8 mouse cellular contexts compared by ENCODE assay signal in genomic region chr2:120049632-120050274, GRCm38 (mm10). TPM values are rescaled to one million over a fixed set of nuclear protein-coding genes. Genes with fewer than 3 reads are reported as not detected.
DNase-seq lines count a peak whose midpoint lies in the region; ATAC-seq lines count a peak whose summit lies in the region.

No protein-coding gene starts in this region.

- peak; percentile 34 to 68 for DNase-seq in heart, adult 18-20 months
- no peak for DNase-seq in heart, adult 11 months
- DNase-seq in urinary bladder, adult 18-20 months (ENCODE audit: low spot score in 2 of 2) = peak; percentile 19 to 58
- DNase-seq in urinary bladder, postnatal 4 days (ENCODE audit: low spot score in 2 of 2) = no peak
- DNase-seq in embryonic facial prominence, embryonic 14.5 days (ENCODE audit: low spot score) = peak; percentile 32
- peak; percentile 77 for DNase-seq in kidney, postnatal 10 days

- 57% methylated on average over 10 of the region's 10 CpGs for WGBS in embryonic facial prominence, embryonic 14.5 days

- H3K9ac ChIP-seq in embryonic facial prominence, embryonic 14.5 days (ENCODE audit: low read depth, low read length) = no peak overlapping the region

- no peaks in the 10 kb centered on the region for H3K27me3 ChIP-seq in embryonic facial prominence, embryonic 14.5 days (replicated peaks; ENCODE audit: control insufficient read depth, insufficient read depth, low read length)

- H3K4me3 ChIP-seq in embryonic facial prominence, embryonic 14.5 days (ENCODE audit: low read depth, low read length) = no peak overlapping the region

- H3K27ac ChIP-seq in embryonic facial prominence, embryonic 14.5 days (replicated peaks; ENCODE audit: low read depth, low read length) = no peak overlapping the region

- peak; percentile 80 for ATAC-seq in embryonic facial prominence, embryonic 14.5 days (ENCODE audit: low read depth)
- 0 out of 2 replicates have a peak, but pooled peaks have one; percentile 20 for ATAC-seq in monocyte, adult 5-6 weeks (replicated peaks; ENCODE audit: insufficient number of reproducible peaks, low FRiP score, low TSS enrichment, poor library complexity, severe bottlenecking)
- no peak for ATAC-seq in erythroid progenitor cell, adult 5-6 weeks (replicated peaks; ENCODE audit: low FRiP score, poor library complexity, severe bottlenecking)

- no peaks in the 10 kb centered on the region for H3K36me3 ChIP-seq in embryonic facial prominence, embryonic 14.5 days (ENCODE audit: control insufficient read depth, insufficient read depth, low read length)

- peaks cover 2% of the 10 kb centered on the region; the same call in 1 of the 2 replicates for H3K4me1 ChIP-seq in embryonic facial prominence, embryonic 14.5 days (ENCODE audit: control insufficient read depth, insufficient read depth, low read length)

- H3K9me3 ChIP-seq in embryonic facial prominence, embryonic 14.5 days (ENCODE audit: control insufficient read depth, low read length) = no peaks in the 10 kb centered on the region

- H3K4me2 ChIP-seq in embryonic facial prominence, embryonic 14.5 days (ENCODE audit: low read depth, low read length) = no peak overlapping the region

RNA-seq across cellular contexts. Expression of gene Pla2g4b, which starts 16.5 kb away (rescaled TPM):
- total RNA-seq in heart, adult 18-20 months (2021) = 1 to 10 TPM in 1 of 2 experiments, under 1 TPM in 1; 0.72 to 1.7 TPM
- polyA plus RNA-seq in embryonic facial prominence, embryonic 14.5 days (2014; fragmentation: Nextera tagmentation; extraction: Ambion mirVana) = 1.8 and 2.1 TPM in 2 replicates
- total RNA-seq in monocyte, adult 5-6 weeks (2017) = 1.5 to 4.7 TPM (median 2.4 TPM) in 3 replicates
- 2.9 TPM in 1 of 2 replicates, not detected in the other for total RNA-seq in erythroid progenitor cell, adult 5-6 weeks (2015; ENCODE audit: low replicate concordance)
- total RNA-seq in erythroid progenitor cell, adult 5-6 weeks (2017; ENCODE audit: low replicate concordance) = not detected in 2 replicates

RNA-seq across cellular contexts. Expression of gene Gm28042, which starts 22.5 kb away (rescaled TPM):
- under 1 TPM; 0.57 to 0.72 TPM for total RNA-seq in heart, adult 18-20 months (2021)
- polyA plus RNA-seq in embryonic facial prominence, embryonic 14.5 days (2014; fragmentation: Nextera tagmentation; extraction: Ambion mirVana) = 2.5 and 2.9 TPM in 2 replicates
- 0.57 to 1.3 TPM in 2 of 3 replicates, not detected in the other for total RNA-seq in monocyte, adult 5-6 weeks (2017)
- not detected in 2 replicates for total RNA-seq in erythroid progenitor cell, adult 5-6 weeks (2015; ENCODE audit: low replicate concordance)
- not detected in 2 replicates for total RNA-seq in erythroid progenitor cell, adult 5-6 weeks (2017; ENCODE audit: low replicate concordance)

RNA-seq across cellular contexts. Expression of gene Jmjd7, which starts 22.5 kb away (rescaled TPM):
- 1 to 10 TPM; 6.1 to 7.9 TPM for total RNA-seq in heart, adult 18-20 months (2021)
- 14.4 and 19.2 TPM in 2 replicates for polyA plus RNA-seq in embryonic facial prominence, embryonic 14.5 days (2014; fragmentation: Nextera tagmentation; extraction: Ambion mirVana)
- 3.5 to 6.9 TPM (median 6.0 TPM) in 3 replicates for total RNA-seq in monocyte, adult 5-6 weeks (2017)
- 1.4 TPM in 1 of 2 replicates, not detected in the other for total RNA-seq in erythroid progenitor cell, adult 5-6 weeks (2015; ENCODE audit: low replicate concordance)
- 0.64 TPM in 1 of 2 replicates, not detected in the other for total RNA-seq in erythroid progenitor cell, adult 5-6 weeks (2017; ENCODE audit: low replicate concordance)

Comparison
In these comparisons a context has a peak if more than half of its experiments do, and no peak if none do; other contexts are left out.
1. DNase-seq: peak in heart, adult 18-20 months (2 of 2), urinary bladder, adult 18-20 months (2 of 2), embryonic facial prominence, embryonic 14.5 days (single experiment) and kidney, postnatal 10 days (single experiment); none in heart, adult 11 months (single experiment) and urinary bladder, postnatal 4 days (0 of 2).